Mouse (Mus musculus) heart, postnatal 0 days (tissue): Measurements from ENCODE around the gene Gfral.

Source experiments
- CTCF ChIP-seq: IDR thresholded peaks from 2 replicates; pipeline ENCODE4 v1.5.1; 2016; ENCODE audit warnings: antibody characterized with exemption, control low read depth, low read depth
- EP300 ChIP-seq: IDR thresholded peaks from 2 replicates; pipeline ENCODE4 v1.6.1; 2016; ENCODE audit warnings: antibody characterized with exemption, low read depth

DNA sequence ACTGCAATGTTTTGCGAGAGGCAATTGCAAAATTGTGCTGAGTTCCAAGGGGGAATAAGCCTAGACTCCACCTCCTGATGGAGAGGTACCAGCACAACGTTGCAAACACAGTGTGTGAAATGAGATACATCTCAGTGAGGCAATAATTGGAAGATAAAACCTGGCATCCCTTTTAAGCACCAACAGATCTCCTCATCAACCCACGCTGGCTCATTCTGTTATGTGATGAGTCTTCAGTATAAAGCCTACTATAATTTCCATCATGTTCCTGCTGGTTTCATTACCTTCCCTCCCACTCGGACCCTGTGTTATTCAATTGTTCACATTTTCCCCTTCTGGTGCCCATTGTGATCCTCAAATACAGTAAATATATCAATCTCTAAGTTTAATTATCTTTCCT, 1.2 kb upstream of the Gfral start:
- TF ChIP-seq CTCF (no peak), EP300 (no peak)
